ENCODE assay signal across 8 mouse cellular contexts in genomic region chrX:56731306-56732201, GRCm38 (mm10). TPM values are rescaled to one million over a fixed set of nuclear protein-coding genes. Genes with fewer than 3 reads are reported as not detected.
DNase-seq lines count a peak whose midpoint lies in the region; ATAC-seq and TF ChIP-seq lines count a peak whose summit lies in the region.

Gene Fhl1 (plus strand): TSS chrX:56731787.

- H3K79me2 ChIP-seq in liver, adult 2 months (ENCODE audit: control insufficient read depth, insufficient read depth, low read length) = no peaks in the 10 kb centered on the region

- no peak for TF ChIP-seq POLR2A in liver, adult 2 months (IDR thresholded peaks at IDR 0.05; ENCODE audit: extremely low read depth, insufficient read depth, low read length)

- H3K4me1 ChIP-seq in megakaryocyte, embryonic 14.5 days = peaks cover 40% of the 10 kb centered on the region
- 0 out of 2 replicates have a peak, but pooled peaks cover 7% of the 10 kb centered on the region for H3K4me1 ChIP-seq in forebrain, embryonic 12.5 days
- H3K4me1 ChIP-seq in heart, embryonic 13.5 days = peaks cover 29% of the 10 kb centered on the region
- H3K4me1 ChIP-seq in kidney, postnatal 0 days (replicated peaks; ENCODE audit: insufficient read depth, low read length) = no peaks in the 10 kb centered on the region
- H3K4me1 ChIP-seq in liver, adult 2 months (ENCODE audit: control insufficient read depth, insufficient read depth, low read length) = no peaks in the 10 kb centered on the region
- H3K4me1 ChIP-seq in neural tube, embryonic 11.5 days (ENCODE audit: control insufficient read depth, insufficient read depth, low read length) = no peaks in the 10 kb centered on the region

- peaks cover 14% of the 10 kb centered on the region for H3K27me3 ChIP-seq in megakaryocyte, embryonic 14.5 days (replicated peaks)
- no peaks in the 10 kb centered on the region for H3K27me3 ChIP-seq in forebrain, embryonic 12.5 days
- H3K27me3 ChIP-seq in heart, embryonic 13.5 days (replicated peaks) = no peaks in the 10 kb centered on the region; the same call in 1 of the 2 replicates
- no peaks in the 10 kb centered on the region for H3K27me3 ChIP-seq in kidney, postnatal 0 days (ENCODE audit: insufficient read depth, low read length)
- H3K27me3 ChIP-seq in liver, adult 2 months (ENCODE audit: control insufficient read depth, insufficient read depth, low read length) = peaks cover 4% of the 10 kb centered on the region; the same call in 1 of the 2 replicates
- H3K27me3 ChIP-seq in neural tube, embryonic 11.5 days (ENCODE audit: control insufficient read depth, insufficient read depth, low read length) = no peaks in the 10 kb centered on the region

- peaks cover 9% of the 10 kb centered on the region for H3K36me3 ChIP-seq in megakaryocyte, embryonic 14.5 days (replicated peaks; ENCODE audit: low read length)
- no peaks in the 10 kb centered on the region for H3K36me3 ChIP-seq in forebrain, embryonic 12.5 days (replicated peaks)
- no peaks in the 10 kb centered on the region for H3K36me3 ChIP-seq in heart, embryonic 13.5 days
- no peaks in the 10 kb centered on the region for H3K36me3 ChIP-seq in kidney, postnatal 0 days (ENCODE audit: insufficient read depth, low read length)
- H3K36me3 ChIP-seq in liver, adult 2 months (ENCODE audit: control insufficient read depth, insufficient read depth, low read length) = no peaks in the 10 kb centered on the region
- no peaks in the 10 kb centered on the region for H3K36me3 ChIP-seq in neural tube, embryonic 11.5 days (ENCODE audit: control insufficient read depth, insufficient read depth, low read length)

- peak within 1 kb of the TSS; percentile 55 for H3K4me2 ChIP-seq in forebrain, embryonic 12.5 days
- peak within 1 kb of the TSS; percentile 66 for H3K4me2 ChIP-seq in heart, embryonic 13.5 days
- peak within 1 kb of the TSS; percentile 57 for H3K4me2 ChIP-seq in kidney, postnatal 0 days (ENCODE audit: low read length)
- H3K4me2 ChIP-seq in neural tube, embryonic 11.5 days (ENCODE audit: low read depth) = peak within 1 kb of the TSS; percentile 49

- ATAC-seq in megakaryocyte, adult 5-6 weeks (ENCODE audit: poor library complexity, severe bottlenecking) = no peak
- ATAC-seq in forebrain, embryonic 12.5 days (ENCODE audit: low FRiP score) = peak; percentile 93
- peak; percentile 82 for ATAC-seq in heart, embryonic 13.5 days (ENCODE audit: extremely low read depth, insufficient number of reproducible peaks, low FRiP score, low TSS enrichment)
- ATAC-seq in kidney, postnatal 0 days (replicated peaks; ENCODE audit: low FRiP score, low read depth) = peak; percentile 97
- ATAC-seq in neural tube, embryonic 11.5 days (ENCODE audit: insufficient read depth, low FRiP score, low TSS enrichment) = peak; percentile 89

- no peaks in the 10 kb centered on the region for H3K9me3 ChIP-seq in megakaryocyte, embryonic 14.5 days
- H3K9me3 ChIP-seq in forebrain, embryonic 12.5 days = no peaks in the 10 kb centered on the region
- no peaks in the 10 kb centered on the region for H3K9me3 ChIP-seq in heart, embryonic 13.5 days
- H3K9me3 ChIP-seq in kidney, postnatal 0 days (replicated peaks; ENCODE audit: low read length) = no peaks in the 10 kb centered on the region
- no peaks in the 10 kb centered on the region for H3K9me3 ChIP-seq in neural tube, embryonic 11.5 days (ENCODE audit: control insufficient read depth, low read length)

- H3K9ac ChIP-seq in forebrain, embryonic 12.5 days = peak within 1 kb of the TSS; percentile 65
- H3K9ac ChIP-seq in heart, embryonic 13.5 days = peak within 1 kb of the TSS; percentile 88
- H3K9ac ChIP-seq in kidney, postnatal 0 days (ENCODE audit: low read depth, low read length) = peak within 1 kb of the TSS; percentile 54
- peak within 1 kb of the TSS; percentile 51 for H3K9ac ChIP-seq in liver, adult 2 months (ENCODE audit: low read depth, low read length)
- peak within 1 kb of the TSS; percentile 66 for H3K9ac ChIP-seq in neural tube, embryonic 11.5 days (ENCODE audit: low read length)

- no peak for TF ChIP-seq CTCF in kidney, postnatal 0 days (IDR thresholded peaks at IDR 0.05; ENCODE audit: low read depth)
- no peak for TF ChIP-seq CTCF in liver, adult 2 months (IDR thresholded peaks at IDR 0.05; ENCODE audit: low read depth, low read length)

- peak within 1 kb of the TSS; percentile 93 for H3K4me3 ChIP-seq in megakaryocyte, embryonic 14.5 days (replicated peaks)
- peak within 1 kb of the TSS; percentile 55 for H3K4me3 ChIP-seq in forebrain, embryonic 12.5 days (replicated peaks)
- peak within 1 kb of the TSS; percentile 68 for H3K4me3 ChIP-seq in heart, embryonic 13.5 days
- H3K4me3 ChIP-seq in kidney, postnatal 0 days (replicated peaks; ENCODE audit: low read depth, low read length) = peak within 1 kb of the TSS; percentile 40
- H3K4me3 ChIP-seq in liver, adult 2 months (ENCODE audit: insufficient read depth, low read depth, low read length) = peak within 1 kb of the TSS; percentile 56
- H3K4me3 ChIP-seq in neural tube, embryonic 11.5 days (ENCODE audit: low read depth, low read length) = peak within 1 kb of the TSS; percentile 47

- WGBS in forebrain, embryonic 12.5 days = 29% methylated on average over 29 of the region's 106 CpGs
- 6% methylated on average over 53 of the region's 106 CpGs for WGBS in heart, embryonic 13.5 days
- WGBS in kidney, postnatal 0 days = 18% methylated on average over 41 of the region's 106 CpGs
- WGBS in liver, adult 2 months = 3% methylated on average over 20 of the region's 106 CpGs
- 11% methylated on average over 5 of the region's 106 CpGs for WGBS in neural tube, embryonic 11.5 days

- peak within 1 kb of the TSS; percentile 83 for H3K27ac ChIP-seq in forebrain, embryonic 12.5 days
- H3K27ac ChIP-seq in heart, embryonic 13.5 days (replicated peaks) = peak within 1 kb of the TSS; percentile 81
- H3K27ac ChIP-seq in kidney, postnatal 0 days = peak within 1 kb of the TSS; percentile 21; the same call in 1 of the 2 replicates
- H3K27ac ChIP-seq in liver, adult 2 months (replicated peaks; ENCODE audit: insufficient read depth, low read depth, low read length) = peak within 1 kb of the TSS; percentile 55
- H3K27ac ChIP-seq in neural tube, embryonic 11.5 days (ENCODE audit: low read depth, low read length) = peak within 1 kb of the TSS; percentile 70

- peak; percentile 54 for DNase-seq in kidney, postnatal 0 days (ENCODE audit: low spot score)
- DNase-seq in liver, adult 2 months (ENCODE audit: extremely low read depth, low read depth, low spot score) = no peak
- DNase-seq in neural tube, embryonic 11.5 days (ENCODE audit: low spot score) = peak; percentile 76
- peak; percentile 7 for DNase-seq in thymus, postnatal 25 days

RNA-seq across cellular contexts. Expression of gene Fhl1, which starts in this region (rescaled TPM):
- 11.4 and 40.0 TPM in 2 replicates for polyA plus RNA-seq in megakaryocyte, embryonic 14.5 days (2012; ENCODE audit: insufficient read depth, low replicate concordance)
- 0.21 TPM in 1 of 2 replicates, not detected in the other for total RNA-seq in megakaryocyte, adult 5-6 weeks (2015)
- total RNA-seq in megakaryocyte, adult 5-6 weeks (2017) = 1.4 TPM in 1 of 2 replicates, not detected in the other
- polyA plus RNA-seq in forebrain, embryonic 12.5 days (2016; fragmentation: Nextera tagmentation; extraction: Ambion mirVana) = 101 and 104 TPM in 2 replicates
- 156 and 174 TPM in 2 replicates for polyA plus RNA-seq in heart, embryonic 13.5 days (2015; fragmentation: Nextera tagmentation; extraction: Ambion mirVana)
- polyA plus RNA-seq in kidney, postnatal 0 days (2015; fragmentation: Nextera tagmentation; extraction: Ambion mirVana) = 93.3 and 98.5 TPM in 2 replicates
- 7.2 and 8.5 TPM in 2 replicates for total RNA-seq in liver, adult 2 months (2014; rRNA removed)
- 6.6 and 7.0 TPM in 2 replicates for polyA plus RNA-seq in liver, adult 2 months (2012; rRNA removed)
- 84.3 and 89.6 TPM in 2 replicates for polyA plus RNA-seq in neural tube, embryonic 11.5 days (2014; fragmentation: Nextera tagmentation; extraction: Ambion mirVana)

Comparison
In these comparisons a context has a peak if more than half of its experiments do, and no peak if none do; other contexts are left out.
1. H3K4me3 ChIP-seq: peak in every context shown above with its lines; median percentile 93 in megakaryocyte, embryonic 14.5 days; 68 in heart, embryonic 13.5 days; 56 in liver, adult 2 months; 55 in forebrain, embryonic 12.5 days; 47 in neural tube, embryonic 11.5 days; 40 in kidney, postnatal 0 days.
2. H3K27ac ChIP-seq: peak in every context shown above with its lines; median percentile 83 in forebrain, embryonic 12.5 days; 81 in heart, embryonic 13.5 days; 70 in neural tube, embryonic 11.5 days; 55 in liver, adult 2 months; 21 in kidney, postnatal 0 days.